Mouse (Mus musculus): ENCODE results near the gene Eif4a1. TPM values are rescaled to one million over a fixed set of nuclear protein-coding genes. Genes with fewer than 3 reads are reported as not detected.
A peak's percentile ranks its signal among the peaks of the same experiment; 100 is the strongest.

Eif4a1 gene
- total and polyA plus RNA-seq, 3 experiments, result 1,622 to 2,161 (median 1,728) TPM

DNA sequence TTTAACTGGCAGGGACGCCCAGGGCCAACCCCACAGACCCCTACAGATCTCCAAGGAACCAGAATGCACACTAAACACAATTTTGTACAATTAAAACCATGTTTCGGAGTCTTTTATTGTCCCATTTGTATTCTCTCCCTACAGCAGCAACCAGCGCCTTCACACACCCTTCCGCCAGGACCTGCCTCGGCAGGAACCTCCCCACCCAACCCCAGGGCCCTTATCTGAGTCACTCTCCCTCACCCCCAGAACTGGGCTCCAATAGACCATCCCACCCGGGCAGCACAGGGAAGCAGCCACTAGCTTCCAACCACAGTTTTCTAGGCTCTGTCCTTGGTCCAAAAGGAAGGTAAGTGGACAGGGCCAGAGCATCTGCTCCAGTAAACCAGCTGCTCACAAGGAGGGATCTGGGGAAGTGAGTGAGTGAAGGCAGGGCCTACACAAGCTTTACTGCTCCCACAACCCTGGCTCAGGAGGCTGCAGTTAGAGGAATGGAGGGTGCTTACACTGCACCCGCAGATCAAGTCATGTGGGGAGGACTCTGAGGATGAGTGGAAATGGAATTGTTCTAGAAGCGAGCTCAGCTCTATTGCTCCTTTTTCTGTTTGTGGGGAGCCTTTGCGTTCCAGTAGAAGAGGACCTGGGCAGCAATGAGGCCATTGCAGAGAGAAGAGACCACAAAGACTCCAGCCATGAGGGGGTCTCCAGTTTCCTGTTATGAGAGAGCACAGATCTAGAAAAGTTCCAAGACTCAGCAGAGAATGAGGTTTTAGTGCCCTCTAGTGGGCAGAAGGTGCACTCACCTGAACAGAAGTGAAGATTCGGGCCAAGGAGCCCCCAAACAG lies 15.4 kb downstream of the Eif4a1 start:
- no peak overlapping the region for H3K4me2 ChIP-seq (ENCODE audit: insufficient read depth, low read depth, poor library complexity, severe bottlenecking)
- H3K79me2 ChIP-seq (replicated peaks; ENCODE audit: control insufficient read depth, extremely low read depth, insufficient read depth, poor library complexity, severe bottlenecking), result peaks cover 21% of the 10 kb centered on the region
- dilution Hi-C loops (cut with MboI; ENCODE audit: extremely low pct_ligation_motif_present, extremely low pct_unique_long_range_greater_than_20kb, low sequenced_read_pairs) (no loop called here), in situ Hi-C loops (cut with MboI; ENCODE audit: low pct_ligation_motif_present, low pct_unique_long_range_greater_than_20kb, low sequenced_read_pairs) (no loop called here)
- DNase-seq (ENCODE audit: extremely low read depth), result peak; percentile 73
- TF ChIP-seq ETS1 (conservative IDR thresholded peaks at IDR 0.05; ENCODE audit: low read depth, low read length), result no peak
- TF ChIP-seq SIN3A (IDR thresholded peaks at IDR 0.05; ENCODE audit: low read length), result no peak
- TF ChIP-seq ZC3H11A (IDR thresholded peaks at IDR 0.05; ENCODE audit: low read depth, low read length), result no peak
- TF ChIP-seq POLR2A (IDR thresholded peaks at IDR 0.05; ENCODE audit: low read depth, low read length), result peak; percentile 30; the same call in 1 of the 2 replicates
- no peak for TF ChIP-seq NELFE (IDR thresholded peaks at IDR 0.05; ENCODE audit: low read depth, low read length)
- no peak; the same call in 1 of the 2 replicates for TF ChIP-seq IRF4 (IDR thresholded peaks at IDR 0.05; ENCODE audit: low read depth, low read length)
- TF ChIP-seq HCFC1 (IDR thresholded peaks at IDR 0.05; ENCODE audit: low read depth, low read length), result no peak
- no peak for TF ChIP-seq GABPA (IDR thresholded peaks at IDR 0.05; ENCODE audit: insufficient replicate concordance, low read depth, low read length)
- no peak for TF ChIP-seq RCOR1 (conservative IDR thresholded peaks at IDR 0.05; ENCODE audit: low read depth, low read length)
- TF ChIP-seq JUND (conservative IDR thresholded peaks at IDR 0.05; ENCODE audit: low read depth, low read length), result 0 out of 2 replicates have a peak, but pooled peaks have one; percentile 23
- no peak for TF ChIP-seq POLR2AphosphoS2 (IDR thresholded peaks at IDR 0.05; ENCODE audit: low read depth, low read length)
- no peak for TF ChIP-seq BHLHE40 (IDR thresholded peaks at IDR 0.05; ENCODE audit: low read depth, low read length)
- no peak for TF ChIP-seq PAX5 (IDR thresholded peaks at IDR 0.05; ENCODE audit: low read length)
- TF ChIP-seq NRF1 (IDR thresholded peaks at IDR 0.05; ENCODE audit: low read depth, low read length), result no peak
- TF ChIP-seq USF1 (IDR thresholded peaks at IDR 0.05; ENCODE audit: low read depth, low read length), result no peak
- TF ChIP-seq JUN (IDR thresholded peaks at IDR 0.05; ENCODE audit: insufficient read depth, low read depth, low read length), result no peak
- peak; percentile 65 for TF ChIP-seq SMC3 (IDR thresholded peaks at IDR 0.05; ENCODE audit: low read depth, low read length)
- no peak for TF ChIP-seq ZKSCAN1 (IDR thresholded peaks at IDR 0.05; ENCODE audit: borderline replicate concordance, low read depth, low read length)
- no peak for TF ChIP-seq MAZ (IDR thresholded peaks at IDR 0.05; ENCODE audit: low read depth, low read length)
- TF ChIP-seq UBTF (IDR thresholded peaks at IDR 0.05; ENCODE audit: low read depth, low read length), result no peak
- no peak for TF ChIP-seq KAT2A (IDR thresholded peaks at IDR 0.05; ENCODE audit: insufficient replicate concordance, low read length)
- peak; percentile 91 to 97 for TF ChIP-seq CTCF (conservative IDR thresholded peaks at IDR 0.05 in 1 of 2, IDR thresholded peaks at IDR 0.05 in 1 of 2; ENCODE audit: low read depth in 2 of 2, low read length in 2 of 2)
- TF ChIP-seq EP300 (IDR thresholded peaks at IDR 0.05; ENCODE audit: low read length), result no peak
- no peak for TF ChIP-seq MYC (IDR thresholded peaks at IDR 0.05; ENCODE audit: low read depth, low read length)
- TF ChIP-seq USF2 (conservative IDR thresholded peaks at IDR 0.05; ENCODE audit: low read depth, low read length), result no peak
- TF ChIP-seq RAD21 (IDR thresholded peaks at IDR 0.05; ENCODE audit: low read depth, low read length), result peak; percentile 81
- TF ChIP-seq ZNF384 (IDR thresholded peaks at IDR 0.05; ENCODE audit: low read depth, low read length), result no peak
- peaks cover 59 to 75% of the 10 kb centered on the region in 2 experiments for H3K36me3 ChIP-seq (replicated peaks in 1 of 2; ENCODE audit: control insufficient read depth in 1 of 2, insufficient read depth in 1 of 2, low read length in 1 of 2)
- no peak overlapping the region for H3K4me3 ChIP-seq (replicated peaks in 1 of 3; ENCODE audit: low read depth in 2 of 3, low read length in 2 of 3, poor library complexity in 1 of 3)
- H3K27me3 ChIP-seq (replicated peaks), result no peaks in the 10 kb centered on the region
- peaks cover 0 to 80% of the 10 kb centered on the region in 2 experiments; a peak in 2 of 4 replicates for H3K4me1 ChIP-seq (ENCODE audit: control insufficient read depth in 1 of 2, insufficient read depth in 2 of 2)
- no peak overlapping the region for H3K9ac ChIP-seq (ENCODE audit: insufficient read depth, low read depth)
- no peaks in the 10 kb centered on the region for H3K9me3 ChIP-seq (replicated peaks; ENCODE audit: low read length)
- H3K27ac ChIP-seq (ENCODE audit: insufficient read depth, low read depth), result no peak overlapping the region

Data from CH12.LX (cell line).